Mouse (Mus musculus) limb, embryonic 14.5 days (tissue): ENCODE data around the gene Nacc2. TPM values are rescaled to one million over a fixed set of nuclear protein-coding genes. Genes with fewer than 3 reads are reported as not detected.

Experiments
- ATAC-seq: fragments of 200-750 bp; cut with Nextera tagmentation; 2 replicates; pipeline ENCODE4 v1.8.0; 2017; ENCODE audit warnings: low read depth, moderate number of reproducible peaks, moderate TSS enrichment; ENCODE audit not compliant: low FRiP score
- DNase-seq: peaks from one replicate; pipeline ENCODE4 v3.0.0-alpha.2; 2015; ENCODE audit warnings: low spot score
- H3K27ac ChIP-seq: fragments of 300-500 bp; sonication (generic); replicated peaks from 2 replicates; pipeline ENCODE4 v1.5.1; 2014; ENCODE audit warnings: low read depth, mild to moderate bottlenecking, low read length, moderate library complexity, mixed read lengths
- H3K27me3 ChIP-seq: fragments of 300-500 bp; sonication (generic); 2 replicates; pipeline ENCODE4 v1.6.1; 2014; ENCODE audit warnings: low read length, mixed read lengths; ENCODE audit not compliant: control insufficient read depth, insufficient read depth
- H3K36me3 ChIP-seq: fragments of 300-500 bp; sonication (generic); 2 replicates; pipeline ENCODE4 v1.6.1; 2014; ENCODE audit warnings: mild to moderate bottlenecking, low read length, moderate library complexity, mixed read lengths; ENCODE audit not compliant: control insufficient read depth, insufficient read depth
- H3K4me1 ChIP-seq: fragments of 300-500 bp; sonication (generic); 2 replicates; pipeline ENCODE4 v1.6.1; 2014; ENCODE audit warnings: antibody characterized with exemption, low read length, mixed read lengths; ENCODE audit not compliant: control insufficient read depth, insufficient read depth
- H3K4me2 ChIP-seq: fragments of 300-500 bp; sonication (generic); replicated peaks from 2 replicates; pipeline ENCODE4 v1.6.1; 2014; ENCODE audit warnings: low read depth, mild to moderate bottlenecking, low read length, moderate library complexity; ENCODE audit not compliant: severe bottlenecking
- H3K4me3 ChIP-seq: fragments of 300-500 bp; sonication (generic); replicated peaks from 2 replicates; pipeline ENCODE4 v1.5.1; 2014; ENCODE audit warnings: low read length
- H3K9ac ChIP-seq: fragments of 300-500 bp; sonication (generic); 2 replicates; pipeline ENCODE4 v1.6.1; 2014; ENCODE audit warnings: mild to moderate bottlenecking, low read depth, low read length, moderate library complexity; ENCODE audit not compliant: severe bottlenecking
- H3K9me3 ChIP-seq: fragments of 300-500 bp; sonication (generic); 2 replicates; pipeline ENCODE4 v1.6.1; 2016; ENCODE audit warnings: low read length; ENCODE audit not compliant: control insufficient read depth
- POLR2A ChIP-seq: fragments of 200-500 bp; IDR thresholded peaks from 2 replicates; pipeline ENCODE4 v1.8.0; 2012; ENCODE audit warnings: inconsistent platforms, mild to moderate bottlenecking, moderate library complexity, borderline replicate concordance; ENCODE audit not compliant: insufficient read depth, insufficient read length; ENCODE audit errors: extremely low read depth
- WGBS: fragments of 180-500 bp; shearing (Covaris S2); extraction: QIAGEN DNeasy Blood & Tissue Kit; methylation state at CpG from one replicate; pipeline ENCODE4 v1.1.7; 2014; 5-methylcytosine and 5-hydroxymethylcytosine counted together
- polyA plus RNA-seq, 2 experiments: library from polyadenylated mRNA; depleted of rRNA in 1 of 2; stranded (reverse) in 1 of 2; unstranded in 1 of 2; fragments of >200 nt; fragmentation: Nextera tagmentation in 1 of 2; extraction: Ambion mirVana in 1 of 2; gene quantifications; 2 replicates each; pipeline versions ENCODE4 v1.2.1 to v1.2.3; 2012 to 2014

Gene Nacc2
- polyA plus RNA-seq, 2 experiments = 5.0 to 6.4 TPM

GRCm38 (mm10) chr2:26093897-26094296, 29.1 kb downstream of the Nacc2 start:
- no peak overlapping the region for H3K4me3 ChIP-seq
- no peaks in the 10 kb centered on the region for H3K27me3 ChIP-seq
- TF ChIP-seq POLR2A = no peak
- no peak overlapping the region for H3K27ac ChIP-seq
- 77% methylated on average over 7 of the region's 7 CpGs for WGBS
- 0 out of 2 replicates have a peak, but pooled peaks cover 3% of the 10 kb centered on the region for H3K36me3 ChIP-seq
- no peak overlapping the region for H3K9ac ChIP-seq
- ATAC-seq (no peak), DNase-seq (no peak)
- no peak overlapping the region for H3K4me2 ChIP-seq
- peaks cover 12% of the 10 kb centered on the region for H3K4me1 ChIP-seq
- H3K9me3 ChIP-seq = no peaks in the 10 kb centered on the region

GRCm38 (mm10) chr2:26091771-26092393, 31.1 kb downstream of the Nacc2 start:
- H3K36me3 ChIP-seq = 0 out of 2 replicates have a peak, but pooled peaks cover 3% of the 10 kb centered on the region

GRCm38 (mm10) chr2:26090876-26091770, 31.9 kb downstream of the Nacc2 start:
- Histone ChIP-seq H3K27me3 (no peaks in the 10 kb centered on the region), H3K36me3 (0 out of 2 replicates have a peak, but pooled peaks cover 3% of the 10 kb centered on the region), H3K4me3 (peak overlapping the region; percentile 62), H3K9me3 (no peaks in the 10 kb centered on the region), H3K4me1 (peaks cover 10% of the 10 kb centered on the region), H3K27ac (peak overlapping the region; percentile 90), H3K9ac (peak overlapping the region; percentile 76), H3K4me2 (peak overlapping the region; percentile 97)
- DNase-seq (no peak), ATAC-seq (peak; percentile 42; the same call in 1 of the 2 replicates)
- 2% methylated on average over 32 of the region's 39 CpGs for WGBS
- no peak for TF ChIP-seq POLR2A

More at GRCm38 (mm10) chr2:26091771-26092393, 31.1 kb downstream of the Nacc2 start:
- Histone ChIP-seq H3K9me3 (no peaks in the 10 kb centered on the region), H3K4me3 (peak overlapping the region; percentile 62), H3K4me1 (peaks cover 10% of the 10 kb centered on the region), H3K27ac (peak overlapping the region; percentile 90), H3K9ac (peak overlapping the region; percentile 76), H3K4me2 (peak overlapping the region; percentile 97), H3K27me3 (no peaks in the 10 kb centered on the region)
- 0 out of 2 replicates have a peak, but pooled peaks have one; percentile 32 for TF ChIP-seq POLR2A
- DNase-seq (peak; percentile 59), ATAC-seq (peak; percentile 53; the same call in 1 of the 2 replicates)
- WGBS = under 1% methylated on average over 24 of the region's 24 CpGs

GRCm38 (mm10) chr2:26089005-26089404, 34.0 kb downstream of the Nacc2 start:
- ATAC-seq = no peak
- Histone ChIP-seq H3K27ac (no peak overlapping the region), H3K36me3 (0 out of 2 replicates have a peak, but pooled peaks cover 3% of the 10 kb centered on the region), H3K9ac (no peak overlapping the region), H3K4me3 (no peak overlapping the region), H3K4me2 (no peak overlapping the region), H3K27me3 (no peaks in the 10 kb centered on the region), H3K9me3 (no peaks in the 10 kb centered on the region), H3K4me1 (peaks cover 10% of the 10 kb centered on the region)
- TF ChIP-seq POLR2A = no peak
- 80% methylated on average over 2 of the region's 2 CpGs for WGBS
- no peak for DNase-seq

GRCm38 (mm10) chr2:26086926-26087600, 36.0 kb downstream of the Nacc2 start:
- WGBS = 72% methylated on average over 4 of the region's 4 CpGs

More at GRCm38 (mm10) chr2:26086926-26087600, 36.0 kb downstream of the Nacc2 start:
- Histone ChIP-seq H3K4me2 (no peak overlapping the region), H3K4me1 (peaks cover 2% of the 10 kb centered on the region), H3K27me3 (no peaks in the 10 kb centered on the region), H3K4me3 (no peak overlapping the region), H3K9me3 (no peaks in the 10 kb centered on the region), H3K27ac (no peak overlapping the region), H3K36me3 (0 out of 2 replicates have a peak, but pooled peaks cover 3% of the 10 kb centered on the region), H3K9ac (no peak overlapping the region)
- ATAC-seq (no peak), DNase-seq (no peak)
- no peak for TF ChIP-seq POLR2A
